Mouse (Mus musculus): ENCODE results near the gene Ildr1. TPM values are rescaled to one million over a fixed set of nuclear protein-coding genes. Genes with fewer than 3 reads are reported as not detected.

Ildr1 gene
- total RNA-seq (2012; rRNA removed) = 12.8 and 24.8 TPM in 2 replicates

- TF ChIP-seq ZC3H11A (IDR thresholded peaks at IDR 0.05; ENCODE audit: borderline replicate concordance, low read depth, low read length) (no peak), HCFC1 (IDR thresholded peaks at IDR 0.05; ENCODE audit: borderline replicate concordance, insufficient read depth, low read length) (no peak), CHD2 (IDR thresholded peaks at IDR 0.05; ENCODE audit: low read depth, low read length) (no peak), MAFK (IDR thresholded peaks at IDR 0.05; ENCODE audit: insufficient read depth, low read depth, low read length) (no peak), ZNF384 (IDR thresholded peaks at IDR 0.05; ENCODE audit: low read depth, low read length) (no peak)
- H3K36me3 ChIP-seq (ENCODE audit: control insufficient read depth, insufficient read depth, low read length, poor library complexity, severe bottlenecking) = no peaks in the 10 kb centered on the region
- in situ Hi-C loops (cut with MboI; ENCODE audit: low sequenced_read_pairs in 2 of 2, unreplicated experiment in 2 of 2) = no loop called here
- H3K27ac ChIP-seq (ENCODE audit: insufficient read depth, low read depth, low read length, poor library complexity, severe bottlenecking) = no peak within 1 kb of the TSS
- no peaks in the 10 kb centered on the region for H3K9me3 ChIP-seq (ENCODE audit: control insufficient read depth, insufficient read depth, low read depth, low read length)
- 0 out of 4 replicates have a peak, but pooled peaks cover 0 to 3% of the 10 kb centered on the region in 2 experiments for H3K4me1 ChIP-seq (ENCODE audit: control insufficient read depth in 2 of 2, insufficient read depth in 2 of 2, low read length in 2 of 2, poor library complexity in 1 of 2)
- peak within 1 kb of the TSS; percentile 57 to 71 for H3K4me3 ChIP-seq (ENCODE audit: insufficient read depth in 1 of 2, low read depth in 1 of 2, low read length in 2 of 2, poor library complexity in 1 of 2, severe bottlenecking in 1 of 2)
- H3K9ac ChIP-seq (ENCODE audit: insufficient read depth, low read depth, low read length, poor library complexity, severe bottlenecking) = peak within 1 kb of the TSS; percentile 39
- no peak for DNase-seq (ENCODE audit: low read depth, low spot score)
These were observed at the start of gene Ildr1 for GRCm38 (mm10) chr16:36693818-36694413. Ildr1 (plus strand) TSS chr16:36693978.

- DNase-seq (ENCODE audit: low read depth, low spot score) = no peak
- Histone ChIP-seq H3K4me1 (ENCODE audit: control insufficient read depth in 2 of 2, insufficient read depth in 2 of 2, low read length in 2 of 2, poor library complexity in 1 of 2) (peaks cover 3 to 6% of the 10 kb centered on the region in 2 experiments), H3K4me3 (ENCODE audit: insufficient read depth in 1 of 2, low read depth in 1 of 2, low read length in 2 of 2, poor library complexity in 1 of 2, severe bottlenecking in 1 of 2) (no peak overlapping the region), H3K9me3 (ENCODE audit: control insufficient read depth, insufficient read depth, low read depth, low read length) (no peaks in the 10 kb centered on the region), H3K36me3 (ENCODE audit: control insufficient read depth, insufficient read depth, low read length, poor library complexity, severe bottlenecking) (no peaks in the 10 kb centered on the region), H3K27ac (ENCODE audit: insufficient read depth, low read depth, low read length, poor library complexity, severe bottlenecking) (no peak overlapping the region), H3K9ac (ENCODE audit: insufficient read depth, low read depth, low read length, poor library complexity, severe bottlenecking) (no peak overlapping the region)
- no peak for TF ChIP-seq HCFC1 (IDR thresholded peaks at IDR 0.05; ENCODE audit: borderline replicate concordance, insufficient read depth, low read length)
- TF ChIP-seq ZNF384 (IDR thresholded peaks at IDR 0.05; ENCODE audit: low read depth, low read length) = no peak
- TF ChIP-seq CHD2 (IDR thresholded peaks at IDR 0.05; ENCODE audit: low read depth, low read length) = no peak
- TF ChIP-seq ZC3H11A (IDR thresholded peaks at IDR 0.05; ENCODE audit: borderline replicate concordance, low read depth, low read length) = no peak
- no peak for TF ChIP-seq MAFK (IDR thresholded peaks at IDR 0.05; ENCODE audit: insufficient read depth, low read depth, low read length)
- in situ Hi-C loops (cut with MboI; ENCODE audit: low sequenced_read_pairs in 2 of 2, unreplicated experiment in 2 of 2) = no loop called here
These were observed 48.7 kb upstream of the Ildr1 start for GRCm38 (mm10) chr16:36645124-36645523.

GRCm38 (mm10) chr16:36649304-36649703 is 44.5 kb upstream of the Ildr1 start:
- in situ Hi-C loops (cut with MboI; ENCODE audit: low sequenced_read_pairs in 2 of 2, unreplicated experiment in 2 of 2) = no loop called here
- DNase-seq (ENCODE audit: low read depth, low spot score) = peak; percentile 28
- H3K9ac ChIP-seq (ENCODE audit: insufficient read depth, low read depth, low read length, poor library complexity, severe bottlenecking) = no peak overlapping the region
- TF ChIP-seq HCFC1 (IDR thresholded peaks at IDR 0.05; ENCODE audit: borderline replicate concordance, insufficient read depth, low read length) (no peak), MAFK (IDR thresholded peaks at IDR 0.05; ENCODE audit: insufficient read depth, low read depth, low read length) (no peak)
- peak overlapping the region; percentile 58; the same call in 1 of the 2 replicates for H3K27ac ChIP-seq (ENCODE audit: insufficient read depth, low read depth, low read length, poor library complexity, severe bottlenecking)
- H3K4me3 ChIP-seq (ENCODE audit: insufficient read depth in 1 of 2, low read depth in 1 of 2, low read length in 2 of 2, poor library complexity in 1 of 2, severe bottlenecking in 1 of 2) = no peak overlapping the region
- H3K36me3 ChIP-seq (ENCODE audit: control insufficient read depth, insufficient read depth, low read length, poor library complexity, severe bottlenecking) = no peaks in the 10 kb centered on the region
- no peaks in the 10 kb centered on the region for H3K9me3 ChIP-seq (ENCODE audit: control insufficient read depth, insufficient read depth, low read depth, low read length)
- H3K4me1 ChIP-seq (ENCODE audit: control insufficient read depth in 2 of 2, insufficient read depth in 2 of 2, low read length in 2 of 2, poor library complexity in 1 of 2) = peaks cover 10 to 12% of the 10 kb centered on the region in 2 experiments

- H3K4me1 ChIP-seq (ENCODE audit: control insufficient read depth in 2 of 2, insufficient read depth in 2 of 2, low read length in 2 of 2, poor library complexity in 1 of 2) = peaks cover 10 to 12% of the 10 kb centered on the region in 2 experiments
- DNase-seq (ENCODE audit: low read depth, low spot score) = no peak
- no peak overlapping the region for H3K9ac ChIP-seq (ENCODE audit: insufficient read depth, low read depth, low read length, poor library complexity, severe bottlenecking)
- no peak overlapping the region for H3K4me3 ChIP-seq (ENCODE audit: insufficient read depth in 1 of 2, low read depth in 1 of 2, low read length in 2 of 2, poor library complexity in 1 of 2, severe bottlenecking in 1 of 2)
- no peaks in the 10 kb centered on the region for H3K9me3 ChIP-seq (ENCODE audit: control insufficient read depth, insufficient read depth, low read depth, low read length)
- no peak overlapping the region for H3K27ac ChIP-seq (ENCODE audit: insufficient read depth, low read depth, low read length, poor library complexity, severe bottlenecking)
- in situ Hi-C loops (cut with MboI; ENCODE audit: low sequenced_read_pairs in 2 of 2, unreplicated experiment in 2 of 2) = no loop called here
- TF ChIP-seq MAFK (IDR thresholded peaks at IDR 0.05; ENCODE audit: insufficient read depth, low read depth, low read length) (no peak), HCFC1 (IDR thresholded peaks at IDR 0.05; ENCODE audit: borderline replicate concordance, insufficient read depth, low read length) (no peak), ZC3H11A (IDR thresholded peaks at IDR 0.05; ENCODE audit: borderline replicate concordance, low read depth, low read length) (no peak), ZNF384 (IDR thresholded peaks at IDR 0.05; ENCODE audit: low read depth, low read length) (no peak), CHD2 (IDR thresholded peaks at IDR 0.05; ENCODE audit: low read depth, low read length) (no peak)
- no peaks in the 10 kb centered on the region for H3K36me3 ChIP-seq (ENCODE audit: control insufficient read depth, insufficient read depth, low read length, poor library complexity, severe bottlenecking)
These were observed 43.3 kb upstream of the Ildr1 start for GRCm38 (mm10) chr16:36650511-36650910.

Measured in ES-E14 (cell line).